Mouse (Mus musculus) cerebellum, adult 11-12 months (tissue): ENCODE results near the gene Klrb1c.

ENCODE experiments used
- DNase-seq: peaks from one replicate; pipeline ENCODE4 v3.0.0; 2022

The Klrb1c gene

GRCm38 (mm10) chr6:128789115-128789514, at the start of gene Klrb1c:
Klrb1c (minus strand) TSS chr6:128789215.
- DNase-seq = no peak

DNA sequence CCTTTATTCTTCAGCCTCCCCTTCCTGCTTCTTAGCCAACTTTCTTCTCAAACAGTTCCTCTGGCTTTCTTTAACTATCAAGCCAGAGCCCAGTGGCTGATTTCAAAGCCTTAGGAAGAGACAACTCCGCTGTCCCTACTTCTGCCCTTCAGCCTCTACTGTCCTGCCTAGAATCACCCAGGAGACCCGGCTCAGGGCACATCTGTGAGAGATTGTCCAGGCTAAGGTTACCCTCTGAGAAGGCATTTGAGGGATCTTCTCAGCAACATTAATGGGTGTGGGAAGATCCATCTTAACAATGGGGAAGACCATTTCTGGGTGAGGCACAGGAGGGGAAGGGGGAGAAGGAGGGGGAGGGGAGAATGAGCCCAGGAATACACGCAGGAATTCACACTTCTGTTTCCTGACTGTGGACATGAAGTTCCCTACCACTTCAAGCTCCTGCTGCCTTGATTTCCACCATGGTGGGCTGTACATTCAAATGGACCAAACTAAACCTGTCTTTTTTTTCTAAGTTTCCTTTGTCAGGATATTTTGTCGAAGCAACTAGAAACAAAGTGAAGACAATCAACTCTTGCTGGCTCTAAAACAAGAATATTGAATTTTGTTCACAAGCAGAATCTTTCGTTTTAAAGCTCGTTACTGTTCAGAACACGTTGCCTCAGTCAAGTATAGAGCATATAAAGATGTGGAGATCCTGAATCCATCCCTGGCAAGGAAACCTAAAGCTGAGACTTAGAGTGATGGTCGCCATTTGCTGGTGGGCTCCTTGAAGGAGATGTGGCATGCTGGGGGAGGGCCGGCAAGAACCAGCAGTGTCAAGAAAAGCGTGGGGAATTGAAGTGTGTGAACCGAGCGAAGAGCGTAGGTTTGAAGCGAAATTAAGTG, 48.7 kb upstream of the Klrb1c start:
- no peak for DNase-seq

DNA sequence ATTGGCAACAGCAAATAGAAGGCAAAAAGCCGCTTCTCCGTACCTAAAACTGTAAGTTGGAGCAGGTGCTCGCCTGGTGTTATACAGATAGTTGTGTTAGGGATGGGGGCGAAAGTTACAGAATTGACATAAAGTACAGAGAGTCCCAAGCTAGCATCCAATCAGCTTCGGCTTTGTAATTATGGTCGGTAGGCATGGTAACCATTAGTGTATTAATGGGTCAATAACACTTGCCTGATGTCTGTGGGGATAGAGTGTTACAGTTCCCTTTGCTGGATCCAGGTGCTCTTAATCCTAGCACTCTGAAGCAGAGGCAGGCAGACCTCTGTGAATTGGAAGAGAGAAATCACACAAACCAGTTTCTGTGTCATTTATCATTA, 47.9 kb upstream of the Klrb1c start:
- no peak for DNase-seq

- no peak for DNase-seq
Observed at GRCm38 (mm10) chr6:128836191-128836954, 47.4 kb upstream of the Klrb1c start.

DNA sequence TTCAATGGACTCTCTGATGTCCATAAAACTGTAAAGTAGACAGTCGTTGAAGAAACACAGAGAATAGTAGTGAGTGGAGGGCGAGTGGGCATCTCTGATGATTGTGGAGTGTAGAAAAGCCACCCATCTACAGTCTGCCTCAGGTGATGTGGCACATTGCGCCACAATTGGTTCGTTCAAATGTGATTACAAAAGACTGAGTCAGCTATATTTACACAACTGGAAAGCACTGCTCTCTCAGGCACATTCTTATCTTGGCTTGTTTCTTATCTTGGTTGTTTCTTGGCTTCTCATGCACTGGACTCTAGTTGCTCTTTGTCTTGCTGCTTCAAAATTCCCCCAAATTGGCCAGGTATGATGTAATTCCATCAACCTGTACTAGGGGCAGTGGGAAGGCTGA, 46.6 kb upstream of the Klrb1c start:
- no peak for DNase-seq

- DNase-seq = no peak
Observed at GRCm38 (mm10) chr6:128833046-128833445, 44.0 kb upstream of the Klrb1c start.

- no peak for DNase-seq
Observed at GRCm38 (mm10) chr6:128829837-128830236, 40.8 kb upstream of the Klrb1c start.

DNA sequence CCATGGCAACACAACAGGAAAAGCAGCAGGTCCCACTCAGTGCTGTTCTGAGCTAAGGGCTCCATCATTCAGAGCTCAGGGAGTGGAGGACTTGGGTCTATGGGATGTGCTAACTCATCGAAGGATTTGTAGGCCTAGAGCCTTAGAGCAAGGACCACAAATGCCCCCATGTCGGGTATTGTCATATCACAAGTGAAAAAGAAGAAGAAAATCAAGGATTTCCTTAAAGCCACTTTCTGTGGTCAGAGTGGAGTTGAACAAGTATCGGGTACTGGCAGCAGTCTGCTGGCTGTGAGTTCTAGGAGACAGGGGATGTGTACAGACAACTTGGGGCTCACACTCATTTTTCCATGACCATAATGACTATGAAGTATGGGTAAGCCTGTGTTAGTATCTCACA, 37.8 kb upstream of the Klrb1c start:
- DNase-seq = no peak

GRCm38 (mm10) chr6:128826132-128826531, 37.1 kb upstream of the Klrb1c start, which contains the start of the genes Gm44511 and Klrb1b:
Gm44511 (minus strand) TSS chr6:128826315.
Klrb1b (minus strand) TSS chr6:128826331.
- DNase-seq = no peak

- DNase-seq = no peak
Observed at GRCm38 (mm10) chr6:128818083-128818802, 29.2 kb upstream of the Klrb1c start.

GRCm38 (mm10) chr6:128808532-128808931, 19.5 kb upstream of the Klrb1c start:
- no peak for DNase-seq

GRCm38 (mm10) chr6:128807021-128807420, 18.0 kb upstream of the Klrb1c start:
- DNase-seq = no peak

DNA sequence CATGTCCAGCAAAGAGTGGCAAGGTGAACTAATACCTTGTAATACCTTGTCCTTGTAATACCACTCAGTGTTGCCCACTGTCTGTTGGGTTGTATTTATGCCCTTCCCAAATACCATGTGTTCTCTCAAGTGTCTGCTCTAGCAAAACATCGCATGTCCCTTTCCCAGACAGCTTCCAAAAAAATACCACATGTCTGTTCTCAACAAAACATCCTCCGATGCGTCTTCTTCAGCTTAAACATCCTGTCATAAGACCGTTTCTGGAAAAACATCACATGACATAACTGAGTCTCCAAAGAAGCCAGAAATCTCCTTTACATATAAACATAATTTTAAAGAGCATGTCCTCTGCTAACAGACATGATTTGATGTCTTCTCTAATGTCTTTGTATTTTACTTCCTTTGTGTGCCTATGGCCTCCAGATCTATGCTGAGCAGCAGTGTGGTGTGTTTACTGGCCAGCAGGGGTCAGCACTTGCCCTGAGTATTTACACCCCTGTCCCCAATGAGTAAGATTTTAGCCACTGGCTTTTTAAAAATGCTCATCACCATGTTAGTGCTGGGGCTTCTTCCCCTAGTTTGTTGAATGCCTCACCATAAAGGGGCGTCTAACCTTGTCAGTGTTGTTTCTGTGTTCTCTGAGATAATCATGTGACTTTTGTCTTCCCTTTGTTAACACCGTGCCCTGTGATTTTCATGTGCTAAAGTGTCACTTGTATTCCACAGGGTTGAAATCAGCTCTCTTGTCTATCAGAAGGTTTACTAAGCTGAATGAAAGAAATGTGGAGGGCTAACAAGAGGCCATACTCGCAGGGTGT, 16.0 kb upstream of the Klrb1c start:
- peak; percentile 32 for DNase-seq

GRCm38 (mm10) chr6:128802999-128803857, 14.2 kb upstream of the Klrb1c start:
- DNase-seq = peak; percentile 97

DNA sequence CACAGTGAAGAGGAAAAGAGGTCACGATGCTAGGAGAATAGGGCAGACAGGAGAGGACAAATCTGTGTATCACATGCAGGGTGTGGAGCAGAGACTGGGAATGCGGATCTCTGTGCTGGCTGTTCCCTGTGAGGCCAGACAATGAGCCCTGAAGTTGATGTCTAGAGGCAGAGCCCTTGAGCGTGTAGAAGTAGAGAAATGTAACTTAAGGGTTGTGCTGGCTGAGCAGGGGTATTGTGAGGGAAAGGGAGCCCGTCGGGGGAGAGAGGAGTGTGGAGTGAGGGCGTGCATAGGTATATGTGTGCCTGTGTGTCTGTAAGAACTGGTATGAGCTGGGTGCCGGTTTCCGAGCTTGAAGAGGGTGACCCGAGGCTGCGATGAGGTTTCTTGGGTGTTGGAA, 13.5 kb upstream of the Klrb1c start:
- peak; percentile 68 for DNase-seq

GRCm38 (mm10) chr6:128800696-128801095, 11.7 kb upstream of the Klrb1c start:
- peak; percentile 11 for DNase-seq

DNA sequence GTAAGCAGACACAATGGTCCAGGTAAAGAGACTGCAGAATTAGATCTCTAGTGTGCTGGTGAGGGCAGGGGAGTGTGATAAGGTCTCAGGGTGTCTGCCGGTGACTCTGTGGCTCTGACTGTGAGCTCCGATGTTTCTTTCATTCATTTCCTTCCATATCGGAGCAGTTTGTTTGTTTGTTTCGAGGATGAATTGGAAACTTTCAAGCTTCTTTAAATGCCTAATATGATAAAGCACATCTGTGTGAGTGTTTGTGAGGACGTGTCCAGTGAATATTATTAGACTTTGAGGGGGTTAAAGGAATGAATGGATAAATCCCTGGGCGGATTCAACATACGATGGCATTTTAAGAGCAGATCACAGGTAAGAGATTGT, 10.9 kb upstream of the Klrb1c start:
- peak; percentile 20 for DNase-seq

DNA sequence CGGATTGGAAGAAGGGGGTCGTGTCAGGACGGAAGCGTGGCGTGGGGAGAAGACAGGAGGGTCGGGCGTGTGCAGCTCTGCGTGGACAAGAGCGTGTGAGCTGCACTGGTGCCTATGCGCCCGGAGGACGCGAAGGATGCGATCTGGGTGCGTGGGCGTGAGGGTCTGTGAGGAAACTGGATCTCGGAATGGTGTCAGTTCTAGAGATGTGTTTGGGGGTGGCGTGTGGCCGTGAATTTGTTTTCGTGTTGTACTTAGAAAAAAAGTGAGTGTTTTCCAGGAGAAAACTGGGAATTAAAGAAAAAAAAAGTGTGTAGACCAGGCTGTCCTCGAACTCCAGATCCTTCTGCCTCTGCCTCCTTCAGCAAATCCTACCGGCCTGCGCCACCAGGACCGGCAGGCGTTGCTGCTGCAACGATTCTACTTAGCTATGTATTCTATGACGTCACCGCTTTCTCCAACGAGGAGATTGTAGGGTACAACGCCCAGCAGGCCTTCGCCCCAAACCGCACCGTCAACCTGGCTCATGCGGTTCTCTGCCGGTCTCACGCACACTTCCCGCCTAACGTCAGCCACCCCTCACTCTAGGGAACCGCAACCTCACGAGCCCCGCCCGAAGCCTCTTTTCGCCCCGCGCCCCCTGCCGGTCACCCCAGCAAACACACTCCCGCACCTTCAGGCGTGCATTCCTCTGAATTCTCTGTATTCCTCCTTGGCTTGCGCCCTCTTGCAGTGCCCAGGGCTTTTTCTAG, 10.3 kb upstream of the Klrb1c start:
- peak; percentile 92 for DNase-seq

GRCm38 (mm10) chr6:128798772-128799143, 9.7 kb upstream of the Klrb1c start:
- peak; percentile 76 for DNase-seq

DNA sequence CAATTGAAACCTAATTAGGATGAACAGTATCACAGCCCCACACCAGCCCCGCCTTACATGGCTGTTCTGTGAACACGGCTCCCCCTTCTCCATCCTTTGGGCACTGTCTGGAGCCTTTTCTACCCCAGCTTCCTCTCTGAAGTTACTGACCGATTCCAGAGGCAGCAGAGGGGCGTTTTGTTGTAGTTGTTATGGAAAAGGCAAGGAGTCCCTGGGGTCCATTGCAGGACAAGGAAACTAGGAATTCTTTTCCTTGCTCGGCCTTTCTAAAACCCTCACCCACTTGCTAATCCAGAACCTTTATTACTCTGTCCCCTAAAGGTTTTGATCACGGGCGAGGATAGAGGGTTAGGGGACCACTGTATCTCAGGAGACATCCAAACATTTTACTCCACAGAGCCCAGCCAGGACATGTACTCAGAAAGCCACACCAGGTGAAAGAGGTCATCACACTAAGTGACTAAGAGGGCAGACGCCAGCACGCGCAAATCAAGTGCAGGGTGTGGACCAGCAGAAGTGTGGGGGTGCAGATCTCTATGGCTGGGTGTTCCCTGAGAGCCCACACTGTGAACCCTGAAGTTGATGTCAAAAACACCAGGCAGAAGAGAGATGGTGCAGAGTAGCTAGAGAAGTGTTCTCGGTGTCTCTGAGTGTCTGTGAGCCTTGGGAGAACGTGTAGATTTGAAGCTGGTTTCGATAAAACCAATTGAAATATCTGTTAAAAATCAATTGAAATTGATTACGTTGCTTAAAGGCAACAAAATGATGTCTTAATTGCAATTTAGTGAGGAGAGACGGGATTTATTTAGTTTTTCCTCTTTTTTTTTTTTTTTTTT, 9.1 kb upstream of the Klrb1c start:
- DNase-seq = peak; percentile 53
